Mouse (Mus musculus): Measurements from ENCODE around the gene Hccs. TPM values are rescaled to one million over a fixed set of nuclear protein-coding genes. Genes with fewer than 3 reads are reported as not detected.

Hccs gene
- polyA plus RNA-seq, 1 experiment from 2014 or later = 38.4 TPM

- Histone ChIP-seq H3K9me3 (no peaks in the 10 kb centered on the region), H3K27me3 (0 out of 2 replicates have a peak, but pooled peaks cover 3% of the 10 kb centered on the region), H3K36me3 (no peaks in the 10 kb centered on the region), H3K4me3 (no peak overlapping the region), H3K27ac (no peak overlapping the region), H3K9ac (no peak overlapping the region), H3K4me2 (no peak overlapping the region), H3K4me1 (replicated peaks) (no peaks in the 10 kb centered on the region)
- ATAC-seq (ENCODE audit: low FRiP score) = no peak
- 85% methylated on average over 4 of the region's 4 CpGs for WGBS
These were observed 20.6 kb downstream of the Hccs start for GRCm38 (mm10) chrX:169299579-169299978.

GRCm38 (mm10) chrX:169263433-169264172 lies 56.6 kb downstream of the Hccs start:
- no peaks in the 10 kb centered on the region for H3K4me1 ChIP-seq (replicated peaks)
- H3K9ac ChIP-seq = no peak overlapping the region
- 74% methylated on average over 8 of the region's 8 CpGs for WGBS
- no peaks in the 10 kb centered on the region for H3K9me3 ChIP-seq
- ATAC-seq (ENCODE audit: low FRiP score) = no peak
- H3K27ac ChIP-seq = no peak overlapping the region
- no peak overlapping the region for H3K4me3 ChIP-seq
- H3K4me2 ChIP-seq = no peak overlapping the region
- no peaks in the 10 kb centered on the region for H3K36me3 ChIP-seq
- peaks cover 20% of the 10 kb centered on the region; the same call in 1 of the 2 replicates for H3K27me3 ChIP-seq

- H3K4me3 ChIP-seq = no peak overlapping the region
- H3K4me2 ChIP-seq = no peak overlapping the region
- 76% methylated on average over 2 of the region's 2 CpGs for WGBS
- no peak for ATAC-seq (ENCODE audit: low FRiP score)
- no peak overlapping the region for H3K27ac ChIP-seq
- H3K36me3 ChIP-seq = no peaks in the 10 kb centered on the region
- no peaks in the 10 kb centered on the region for H3K4me1 ChIP-seq (replicated peaks)
- no peaks in the 10 kb centered on the region for H3K9me3 ChIP-seq
- peaks cover 26% of the 10 kb centered on the region; the same call in 1 of the 2 replicates for H3K27me3 ChIP-seq
- H3K9ac ChIP-seq = no peak overlapping the region
These were observed 58.0 kb downstream of the Hccs start for GRCm38 (mm10) chrX:169262212-169262611.

- Histone ChIP-seq H3K4me2 (no peak overlapping the region), H3K27me3 (peaks cover 29% of the 10 kb centered on the region; the same call in 1 of the 2 replicates), H3K4me3 (no peak overlapping the region), H3K4me1 (replicated peaks) (no peaks in the 10 kb centered on the region), H3K27ac (no peak overlapping the region), H3K9ac (no peak overlapping the region), H3K9me3 (no peaks in the 10 kb centered on the region), H3K36me3 (no peaks in the 10 kb centered on the region)
- no peak for ATAC-seq (ENCODE audit: low FRiP score)
- 84% methylated on average over 3 of the region's 3 CpGs for WGBS
These were observed 59.1 kb downstream of the Hccs start for GRCm38 (mm10) chrX:169261034-169261433.

- Histone ChIP-seq H3K36me3 (no peaks in the 10 kb centered on the region), H3K27ac (no peak overlapping the region), H3K4me2 (no peak overlapping the region), H3K27me3 (peaks cover 14% of the 10 kb centered on the region; the same call in 1 of the 2 replicates), H3K9me3 (no peaks in the 10 kb centered on the region), H3K9ac (no peak overlapping the region), H3K4me3 (no peak overlapping the region), H3K4me1 (replicated peaks) (no peaks in the 10 kb centered on the region)
- ATAC-seq (ENCODE audit: low FRiP score) = no peak
These were observed 63.4 kb downstream of the Hccs start for GRCm38 (mm10) chrX:169256741-169257140.

- no peak overlapping the region for H3K4me2 ChIP-seq
- H3K27me3 ChIP-seq = peaks cover 12% of the 10 kb centered on the region; the same call in 1 of the 2 replicates
- H3K9ac ChIP-seq = no peak overlapping the region
- no peaks in the 10 kb centered on the region for H3K4me1 ChIP-seq (replicated peaks)
- WGBS = 88% methylated on average over 1 of the region's 1 CpGs
- H3K4me3 ChIP-seq = no peak overlapping the region
- no peak for ATAC-seq (ENCODE audit: low FRiP score)
- H3K36me3 ChIP-seq = no peaks in the 10 kb centered on the region
- no peaks in the 10 kb centered on the region for H3K9me3 ChIP-seq
- no peak overlapping the region for H3K27ac ChIP-seq
These were observed 64.3 kb downstream of the Hccs start for GRCm38 (mm10) chrX:169255915-169256314.

- Histone ChIP-seq H3K4me2 (no peak overlapping the region), H3K4me1 (replicated peaks) (no peaks in the 10 kb centered on the region), H3K27ac (no peak overlapping the region), H3K9ac (no peak overlapping the region), H3K9me3 (no peaks in the 10 kb centered on the region), H3K27me3 (peaks cover 22% of the 10 kb centered on the region), H3K4me3 (no peak overlapping the region), H3K36me3 (no peaks in the 10 kb centered on the region)
- 89% methylated on average over 3 of the region's 3 CpGs for WGBS
- no peak for ATAC-seq (ENCODE audit: low FRiP score)
These were observed 97.7 kb downstream of the Hccs start for GRCm38 (mm10) chrX:169222357-169223062.

GRCm38 (mm10) chrX:169220064-169220463 lies 100.1 kb downstream of the Hccs start:
- no peak overlapping the region for H3K27ac ChIP-seq
- H3K4me2 ChIP-seq = no peak overlapping the region
- H3K4me1 ChIP-seq (replicated peaks) = no peaks in the 10 kb centered on the region
- ATAC-seq (ENCODE audit: low FRiP score) = no peak
- WGBS = 71% methylated on average over 8 of the region's 8 CpGs
- H3K9ac ChIP-seq = no peak overlapping the region
- no peaks in the 10 kb centered on the region for H3K36me3 ChIP-seq
- no peaks in the 10 kb centered on the region for H3K9me3 ChIP-seq
- H3K4me3 ChIP-seq = no peak overlapping the region
- peaks cover 29% of the 10 kb centered on the region for H3K27me3 ChIP-seq

- Histone ChIP-seq H3K27me3 (peaks cover 33% of the 10 kb centered on the region), H3K4me2 (no peak overlapping the region), H3K27ac (no peak overlapping the region), H3K4me1 (replicated peaks) (no peaks in the 10 kb centered on the region), H3K4me3 (no peak overlapping the region), H3K36me3 (no peaks in the 10 kb centered on the region), H3K9ac (no peak overlapping the region), H3K9me3 (no peaks in the 10 kb centered on the region)
- WGBS = 71% methylated on average over 3 of the region's 3 CpGs
- no peak for ATAC-seq (ENCODE audit: low FRiP score)
These were observed 110.2 kb downstream of the Hccs start for GRCm38 (mm10) chrX:169210019-169210418.

Other genes with a start within 250 kb of the Hccs start
- gene Amelx, start 133.2 kb downstream of the Hccs start, polyA plus RNA-seq (2015; fragmentation: Nextera tagmentation; extraction: Ambion mirVana) = not detected in 2 replicates